Mouse (Mus musculus) frontal cortex, postnatal 25 days (tissue): Measurements from ENCODE around the gene Atp5s.

ENCODE experiments used
- DNase-seq, 2 experiments: peaks; one replicate each; pipeline ENCODE4 v3.0.0; 2022; ENCODE audit warnings: low spot score in 2 of 2

Gene Atp5s

GRCm38 (mm10) chr12:69724711-69725460 lies at the start of gene Atp5s, which contains the start of gene L2hgdh:
Atp5s (plus strand) TSS chr12:69724950.
L2hgdh (minus strand) TSS chr12:69724873.
- peak; percentile 88 to 94 for DNase-seq

GRCm38 (mm10) chr12:69676157-69676556 lies 48.6 kb upstream of the Atp5s start:
- no peak for DNase-seq

- DNase-seq: peak in 1 of 2 experiments; percentile 12
Observed at GRCm38 (mm10) chr12:69680635-69681565, 43.9 kb upstream of the Atp5s start.

GRCm38 (mm10) chr12:69681566-69682061 lies 43.1 kb upstream of the Atp5s start, which contains the start of gene Sos2:
Sos2 (minus strand) TSS chr12:69681852.
- DNase-seq: peak; percentile 22 to 31

GRCm38 (mm10) chr12:69682065-69682787 lies 42.5 kb upstream of the Atp5s start:
- DNase-seq: peak; percentile 55 to 67

GRCm38 (mm10) chr12:69682788-69683419 lies 41.8 kb upstream of the Atp5s start:
- DNase-seq: no peak

- peak; percentile 10 to 29 for DNase-seq
Observed at GRCm38 (mm10) chr12:69683537-69683936, 41.2 kb upstream of the Atp5s start.

- no peak for DNase-seq
Observed at GRCm38 (mm10) chr12:69688368-69688767, 36.4 kb upstream of the Atp5s start.

GRCm38 (mm10) chr12:69689094-69689493 lies 35.7 kb upstream of the Atp5s start:
- no peak for DNase-seq

- no peak for DNase-seq
Observed at GRCm38 (mm10) chr12:69690714-69691113, 34.0 kb upstream of the Atp5s start.

- no peak for DNase-seq
Observed at GRCm38 (mm10) chr12:69693471-69693870, 31.3 kb upstream of the Atp5s start.

GRCm38 (mm10) chr12:69696746-69697145 lies 28.0 kb upstream of the Atp5s start:
- no peak for DNase-seq

GRCm38 (mm10) chr12:69698352-69698751 lies 26.4 kb upstream of the Atp5s start:
- DNase-seq: no peak

- no peak for DNase-seq
Observed at GRCm38 (mm10) chr12:69704799-69705458, 19.8 kb upstream of the Atp5s start.

GRCm38 (mm10) chr12:69713628-69714027 lies 11.1 kb upstream of the Atp5s start:
- DNase-seq: no peak

GRCm38 (mm10) chr12:69722857-69723256 lies 1.9 kb upstream of the Atp5s start:
- DNase-seq: no peak

GRCm38 (mm10) chr12:69723376-69723775 lies 1.4 kb upstream of the Atp5s start:
- no peak for DNase-seq

- no peak for DNase-seq
Observed at GRCm38 (mm10) chr12:69724018-69724710, 586 bp upstream of the Atp5s start.

GRCm38 (mm10) chr12:69729246-69729645 lies 4.5 kb downstream of the Atp5s start:
- no peak for DNase-seq

GRCm38 (mm10) chr12:69730306-69730705 lies 5.6 kb downstream of the Atp5s start:
- DNase-seq: no peak
